Mouse (Mus musculus) cerebellum, postnatal 36 days (tissue): Measurements from ENCODE around the gene Lclat1.
A peak's percentile ranks its signal among the peaks of the same experiment; 100 is the strongest.

Experiments used
- DNase-seq, 2 experiments: peaks; one replicate each; pipeline ENCODE4 v3.0.0; 2021 to 2022; ENCODE audit warnings: mixed read lengths in 2 of 2

The Lclat1 gene

DNA sequence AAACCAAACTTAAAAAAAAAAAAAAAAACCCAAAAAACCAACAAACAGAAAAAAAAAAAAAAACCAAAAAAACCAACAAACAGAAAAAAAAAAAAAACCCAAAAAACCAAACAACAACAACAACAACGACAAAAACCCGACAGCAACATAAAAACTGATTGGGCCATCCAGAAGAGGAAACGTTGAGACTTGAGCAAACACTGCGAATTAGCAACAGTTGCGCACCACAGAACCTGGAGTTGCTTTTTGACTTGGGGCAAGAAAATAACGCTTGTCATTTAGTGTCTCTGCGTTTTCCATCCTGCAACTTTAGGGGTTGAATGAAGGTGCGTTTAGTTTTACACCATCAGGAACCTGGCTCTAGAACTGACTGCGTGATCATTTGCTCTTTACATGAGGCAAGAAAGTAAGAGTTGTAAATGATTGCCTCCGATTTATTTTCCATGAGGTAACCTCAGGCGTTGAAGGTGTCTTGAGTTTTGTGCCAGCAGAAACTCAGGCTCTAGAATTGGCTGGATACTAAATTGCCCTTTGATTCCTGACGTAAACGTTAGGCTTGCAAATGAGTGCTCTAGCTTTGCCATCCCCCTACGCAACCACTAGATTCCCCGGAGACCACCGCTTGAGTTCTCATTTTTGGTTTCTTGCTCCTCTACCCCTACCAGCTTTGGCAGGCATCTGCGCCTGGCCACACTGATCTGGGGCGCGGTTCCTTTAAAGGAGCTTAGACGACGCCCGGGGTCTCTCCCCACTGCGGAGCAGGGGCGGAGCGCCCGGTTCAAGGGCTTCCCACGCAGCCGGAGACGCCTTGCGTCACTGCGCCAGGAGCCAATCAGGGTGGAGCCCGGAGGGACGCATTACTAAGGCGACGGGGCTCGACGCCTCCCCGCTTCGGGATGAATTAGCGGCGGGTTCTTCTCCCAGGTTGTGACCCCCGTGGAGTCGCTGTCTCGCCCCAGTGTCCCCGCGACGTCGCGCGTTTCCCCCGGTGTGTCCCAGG is at the start of gene Lclat1:
TSS of gene Lclat1 (plus strand) at position 828 of the 1,000 bp plus-strand sequence.
- peak; percentile 93 to 95 for DNase-seq

DNA sequence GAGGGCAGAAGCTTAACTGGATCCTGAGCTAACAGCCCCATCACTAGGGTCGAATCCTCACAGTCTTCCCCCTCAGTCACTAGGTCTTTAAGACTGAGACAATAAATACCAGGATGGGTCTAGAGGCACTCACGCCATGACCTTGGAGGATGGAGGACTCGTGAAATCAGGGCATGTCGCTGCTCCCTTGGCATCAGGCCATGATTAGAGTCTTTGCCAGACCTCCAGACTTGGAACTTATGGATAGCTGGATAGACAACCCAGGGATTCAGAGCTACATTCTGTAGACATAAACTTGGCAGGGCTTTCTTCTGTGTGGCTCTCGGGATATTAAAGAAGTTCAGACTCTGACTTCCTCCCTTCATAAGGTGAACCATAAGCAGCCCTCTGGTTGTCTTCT is 49.5 kb upstream of the Lclat1 start:
- DNase-seq, result no peak

DNA sequence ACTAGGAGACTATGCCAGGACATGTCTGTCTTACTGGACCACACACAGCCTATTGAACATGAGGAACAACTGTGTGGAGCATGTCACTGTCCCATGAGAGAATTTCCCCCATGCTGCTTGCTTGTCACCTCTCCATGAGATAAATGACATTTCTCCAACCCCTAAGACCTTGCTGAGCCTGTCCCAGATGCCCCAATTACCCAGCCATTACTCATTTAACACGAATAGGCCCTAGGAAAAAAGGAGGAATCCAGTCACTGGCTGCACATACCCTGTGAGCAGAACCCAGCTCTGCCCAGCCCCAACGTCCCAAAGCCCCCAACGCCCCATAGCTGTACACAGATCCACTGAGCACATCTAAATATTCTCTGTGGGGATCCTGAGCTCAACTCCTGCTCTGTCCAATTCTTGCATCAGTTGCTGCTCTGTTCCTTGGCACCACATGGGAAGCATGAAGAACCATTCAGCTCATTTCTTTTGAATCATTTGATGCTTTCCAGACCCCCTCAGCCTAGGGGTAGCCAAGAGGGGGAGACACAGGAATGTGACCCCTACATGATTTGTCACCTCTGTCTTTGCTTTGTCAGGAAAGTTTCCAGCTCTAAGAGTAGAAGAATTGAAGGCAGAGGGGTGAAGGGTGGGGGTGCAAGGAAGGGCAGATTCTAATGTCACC is 47.4 kb upstream of the Lclat1 start:
- DNase-seq, result no peak

DNA sequence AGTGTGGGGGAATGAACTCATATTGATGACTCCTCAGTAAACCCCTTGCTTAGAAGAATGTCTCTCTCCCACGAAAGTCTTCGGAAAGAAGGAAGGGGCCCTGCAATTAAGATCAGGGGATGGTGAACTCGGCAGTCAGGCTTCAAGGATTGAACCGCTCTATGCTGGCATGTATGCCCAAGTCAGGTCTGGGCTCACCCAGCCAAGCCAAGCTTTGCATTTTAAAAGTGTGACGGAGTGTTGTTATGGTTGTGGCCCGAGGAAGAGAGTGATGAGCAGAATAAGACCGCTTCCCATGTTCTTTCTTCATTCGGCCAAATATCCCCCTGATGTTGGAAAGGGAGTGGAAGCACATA is 46.9 kb upstream of the Lclat1 start:
- no peak for DNase-seq

DNA sequence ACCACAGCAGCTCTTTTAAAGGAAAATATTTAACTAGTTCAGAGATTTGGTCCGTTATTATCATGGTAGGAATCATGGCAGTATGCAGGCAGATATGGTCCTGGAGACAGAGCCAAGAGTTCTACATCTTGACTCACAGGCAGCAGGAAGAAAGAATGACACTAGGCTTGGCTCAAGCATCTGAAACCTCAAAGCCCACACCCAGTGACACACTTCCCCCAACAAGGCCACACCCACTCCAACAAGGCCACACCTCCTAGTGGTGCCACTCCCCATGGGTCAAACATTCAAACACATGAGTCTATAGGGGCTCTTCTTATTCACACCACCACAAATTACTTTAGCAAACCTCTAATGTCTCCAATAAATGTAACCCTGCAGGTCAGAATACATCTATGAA is 45.1 kb upstream of the Lclat1 start:
- no peak for DNase-seq

DNA sequence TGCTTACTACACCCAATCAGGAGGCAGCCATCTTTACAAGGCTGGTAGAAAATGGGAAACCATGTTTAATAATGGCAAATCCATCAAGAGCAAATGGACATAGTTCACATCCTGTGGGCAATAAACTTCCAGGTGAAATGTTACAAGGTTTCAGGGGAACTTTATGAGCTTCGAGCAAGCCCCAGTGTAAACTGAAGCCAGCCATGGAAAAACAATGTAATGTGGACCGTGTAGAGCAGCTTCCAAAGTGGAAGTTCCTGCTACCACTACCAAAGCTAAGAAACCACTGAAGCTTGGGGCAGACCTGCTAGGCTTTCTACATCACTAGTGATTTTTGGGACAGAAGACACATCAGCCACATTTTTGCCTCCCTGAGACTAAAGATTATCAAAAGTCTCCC is 44.5 kb upstream of the Lclat1 start:
- no peak for DNase-seq

DNA sequence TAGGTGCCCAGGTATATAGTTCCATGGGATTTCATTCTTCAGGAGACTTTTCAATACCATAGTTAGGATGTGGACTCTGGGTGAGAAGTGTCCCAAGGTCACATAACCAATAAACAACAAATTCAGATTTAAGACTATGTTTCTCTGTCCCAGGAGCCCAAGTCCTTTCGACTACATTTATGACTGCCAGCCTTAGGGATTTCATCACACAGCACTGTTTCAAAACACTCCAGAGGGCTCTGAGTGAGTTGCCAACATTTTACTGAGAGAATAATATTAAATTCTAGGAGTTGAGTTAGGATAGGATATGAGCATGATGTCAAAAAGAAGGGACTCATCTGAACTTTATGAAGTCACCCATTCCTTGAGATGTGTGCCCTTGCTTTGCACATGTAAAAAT is 44.0 kb upstream of the Lclat1 start:
- no peak for DNase-seq

DNA sequence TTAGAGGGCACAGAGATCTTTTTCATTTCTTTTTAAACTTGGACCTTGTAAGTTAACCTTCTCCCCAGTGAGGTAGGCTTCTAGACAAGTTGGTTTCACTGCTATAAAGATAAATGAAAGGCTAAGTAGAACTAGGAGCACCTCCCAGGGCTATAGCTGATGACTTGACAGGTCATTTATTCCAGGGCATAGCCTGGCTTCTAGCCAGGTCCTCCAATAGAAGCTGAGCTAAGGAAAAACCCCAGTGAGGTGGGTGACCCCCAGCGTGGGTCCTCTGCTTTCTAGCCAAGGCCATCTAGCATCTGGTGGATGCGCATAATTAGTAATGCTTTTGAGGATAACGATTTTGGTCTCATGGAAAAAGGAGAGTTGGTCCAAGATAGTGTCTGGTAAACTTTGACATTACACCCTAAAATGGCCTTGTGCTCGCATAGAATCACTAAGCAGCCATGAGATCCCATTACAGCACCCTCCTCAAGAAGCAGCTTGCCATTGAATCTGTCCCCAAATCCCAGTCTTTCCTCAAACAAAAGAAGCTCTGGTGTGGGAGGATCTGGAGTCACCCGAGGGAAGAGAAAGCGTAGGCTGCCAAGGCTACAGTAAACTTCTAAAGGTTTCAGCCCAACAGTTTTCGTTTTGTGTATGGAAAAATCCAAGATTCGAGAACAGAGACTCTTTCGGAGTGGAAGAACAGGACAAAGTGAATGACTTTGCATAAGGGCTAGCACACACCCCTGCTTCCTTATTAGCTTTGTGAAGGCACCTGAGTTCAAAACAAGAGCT is 41.2 kb upstream of the Lclat1 start:
- DNase-seq, result no peak

DNA sequence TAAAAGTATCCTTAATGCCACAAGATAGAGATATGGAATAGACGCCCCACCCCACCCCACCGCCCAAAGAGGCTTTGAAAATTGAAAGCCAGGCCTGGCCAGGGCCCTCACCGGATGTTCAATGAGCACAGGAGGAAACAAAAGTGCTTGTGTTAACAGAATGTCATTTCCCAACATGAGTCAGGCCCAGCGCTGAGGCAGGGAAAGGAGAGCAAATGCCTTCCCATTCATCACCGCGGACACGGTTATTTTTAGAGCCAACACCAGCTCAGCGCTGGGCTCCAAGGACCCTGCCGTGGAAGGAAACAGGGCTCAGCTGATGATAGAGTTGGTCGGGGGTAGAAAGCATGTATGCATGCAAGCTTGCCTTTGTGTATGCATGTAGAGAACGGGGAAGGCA is 40.4 kb upstream of the Lclat1 start:
- DNase-seq, result no peak

DNA sequence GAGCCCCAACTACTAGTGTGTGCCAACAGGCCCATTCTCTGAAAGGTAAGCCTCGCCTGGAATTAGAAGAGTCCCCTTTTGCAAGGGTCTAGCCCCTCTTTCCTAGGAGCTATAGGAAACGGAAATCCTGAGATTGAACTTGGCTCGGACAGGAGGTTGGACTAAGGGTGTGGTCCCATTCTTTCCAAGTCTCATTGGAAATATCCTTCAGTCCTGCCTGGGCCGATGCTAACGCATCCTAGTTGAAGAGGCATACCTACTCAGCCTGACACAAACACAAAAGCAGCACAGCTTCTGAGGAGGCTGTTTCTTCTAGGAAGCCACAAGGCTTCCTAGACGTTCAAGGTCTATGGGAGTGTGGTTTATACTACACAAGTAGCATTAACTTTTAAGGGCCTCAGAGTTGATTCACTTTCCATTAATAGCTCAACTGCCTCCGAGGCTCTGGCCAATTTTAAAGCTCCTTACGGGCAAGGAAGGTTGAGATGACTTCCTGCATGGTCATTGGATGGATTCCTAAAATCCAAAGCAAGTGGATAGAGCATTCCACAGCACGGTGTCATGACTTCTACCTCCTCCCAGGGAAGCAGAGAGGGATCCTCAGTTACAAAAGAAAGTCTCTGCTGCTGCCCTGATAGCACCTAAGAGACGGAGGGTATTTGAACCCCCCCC is 39.3 kb upstream of the Lclat1 start:
- DNase-seq, result no peak

DNA sequence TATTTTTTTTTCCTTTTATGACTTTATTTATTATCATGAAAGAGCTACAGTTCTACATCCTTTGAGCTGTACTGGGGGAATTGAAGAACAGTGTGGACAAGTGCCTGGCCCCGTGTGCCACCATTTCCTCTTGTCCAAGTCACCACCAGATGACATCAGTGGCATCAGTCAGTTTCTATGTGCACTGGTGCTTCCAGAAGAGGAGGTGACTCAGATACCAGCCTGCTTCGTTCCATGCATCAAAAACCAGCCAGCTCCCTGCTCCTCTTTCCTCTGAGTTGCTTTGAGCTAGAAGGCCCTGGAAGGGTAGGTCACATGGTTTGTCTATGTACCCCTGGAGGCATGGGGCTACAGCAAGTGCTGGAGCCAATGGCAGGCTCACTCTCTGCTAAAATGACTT is 37.3 kb upstream of the Lclat1 start:
- DNase-seq, result no peak

DNA sequence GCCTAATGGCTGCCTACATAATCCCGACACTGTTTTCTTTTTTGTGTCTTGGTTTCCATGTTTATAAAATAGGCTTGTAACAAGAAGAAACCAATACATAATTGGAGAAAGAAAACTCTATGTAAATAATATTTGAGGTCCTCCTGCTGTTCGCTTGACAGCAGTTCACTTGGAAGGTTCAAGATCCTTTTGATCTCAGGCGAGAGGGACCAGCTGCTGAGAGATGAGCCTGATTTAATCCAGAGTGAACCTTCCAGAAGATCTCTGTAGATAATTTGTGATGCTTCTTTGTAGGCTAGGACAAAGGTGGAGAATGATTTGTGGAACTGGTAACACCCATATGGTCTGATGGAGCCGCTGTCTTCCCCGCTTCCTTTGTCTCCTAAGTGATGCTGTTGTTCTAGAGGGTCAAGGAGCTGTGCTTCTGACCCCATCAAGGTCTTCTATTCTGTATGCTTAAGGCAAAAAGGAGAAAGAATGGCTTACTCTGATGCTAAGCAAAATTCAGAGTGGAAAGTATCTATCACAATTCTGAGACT is 36.0 kb upstream of the Lclat1 start:
- DNase-seq, result no peak

DNA sequence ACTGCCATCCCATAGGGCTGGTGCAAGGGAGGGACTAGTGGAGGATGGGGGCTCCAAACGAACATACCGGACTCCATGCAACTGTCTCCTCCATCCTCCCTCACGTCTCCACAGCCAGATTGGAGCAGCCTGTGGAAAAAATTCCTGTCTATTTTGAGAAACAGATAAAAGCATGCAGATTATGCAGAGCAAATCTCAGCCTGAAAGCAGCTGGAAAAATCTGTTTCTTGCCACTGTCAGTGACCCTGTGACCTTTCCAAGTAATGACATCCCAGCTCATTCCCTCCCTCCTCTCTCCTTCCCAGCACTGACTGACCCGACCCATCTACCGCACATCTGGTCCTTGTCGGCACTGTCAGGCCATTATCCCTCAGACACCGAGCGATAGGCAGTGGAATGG is 35.5 kb upstream of the Lclat1 start:
- no peak for DNase-seq

DNA sequence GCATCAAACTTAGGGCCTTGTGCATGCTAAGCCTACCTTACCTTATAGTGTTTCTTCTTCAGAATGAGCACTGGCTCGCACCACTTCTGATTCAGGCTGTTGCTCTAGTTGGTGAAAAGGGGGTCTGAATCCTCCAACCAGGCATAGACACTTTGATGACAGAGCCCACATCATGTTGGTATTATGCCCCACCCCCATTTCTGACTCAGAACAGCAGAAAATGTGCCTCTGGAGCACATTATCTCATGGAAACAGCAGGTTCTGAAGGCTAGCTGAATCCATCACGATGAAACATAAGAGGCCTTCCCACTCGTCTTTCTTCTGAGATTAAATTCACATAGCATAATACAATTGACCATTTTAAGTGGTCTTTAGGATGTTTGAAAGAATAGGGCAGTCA is 33.2 kb upstream of the Lclat1 start:
- DNase-seq, result no peak

DNA sequence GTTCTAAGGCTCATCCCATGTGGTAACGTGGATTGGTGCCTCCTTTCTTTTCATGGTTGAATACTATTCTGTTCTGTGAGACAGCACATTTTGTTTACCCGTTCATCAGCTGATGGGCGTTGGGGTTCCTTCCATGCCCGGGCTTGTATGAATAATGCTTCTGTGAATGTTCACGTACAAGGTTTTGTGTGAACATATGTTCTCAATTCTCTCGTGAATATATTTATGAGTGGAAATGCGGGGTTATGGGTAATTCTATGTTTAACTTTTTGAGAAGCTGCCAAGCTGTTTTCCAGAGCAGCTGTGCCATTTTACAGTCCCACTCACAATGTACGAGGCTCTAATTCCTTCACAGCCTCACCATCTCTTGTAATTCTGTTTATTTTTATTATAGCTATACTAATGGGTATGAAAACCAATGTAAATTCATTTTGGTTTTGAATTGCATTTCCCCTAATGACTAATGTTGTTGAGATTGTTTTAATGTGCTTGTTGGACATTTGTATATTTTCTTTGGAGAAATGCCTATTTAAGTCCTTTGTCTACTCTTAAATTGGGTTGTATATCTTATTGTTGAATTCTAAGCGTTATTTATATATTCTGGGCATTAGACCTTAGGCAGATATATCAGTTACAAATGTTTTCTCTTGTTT is 32.4 kb upstream of the Lclat1 start:
- no peak for DNase-seq

DNA sequence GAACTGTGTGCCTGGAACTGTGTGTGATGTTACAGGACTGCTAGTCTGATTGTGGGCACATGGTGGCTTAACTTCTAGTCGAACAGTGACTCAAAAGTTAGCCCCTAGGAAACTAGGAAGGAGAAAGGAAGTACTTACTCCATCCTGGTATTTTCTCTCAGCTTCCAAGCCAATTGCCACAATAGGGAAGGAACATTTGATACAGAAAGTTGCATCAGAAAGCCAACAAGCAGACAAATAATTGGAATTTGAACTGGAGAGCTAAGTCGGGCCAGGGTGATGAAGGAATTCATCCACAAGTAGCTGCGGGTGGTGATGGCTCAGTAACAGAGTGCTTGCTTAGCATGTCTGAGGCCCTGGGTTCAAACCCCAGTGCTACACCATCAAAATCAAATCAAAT is 30.1 kb upstream of the Lclat1 start:
- DNase-seq, result no peak

DNA sequence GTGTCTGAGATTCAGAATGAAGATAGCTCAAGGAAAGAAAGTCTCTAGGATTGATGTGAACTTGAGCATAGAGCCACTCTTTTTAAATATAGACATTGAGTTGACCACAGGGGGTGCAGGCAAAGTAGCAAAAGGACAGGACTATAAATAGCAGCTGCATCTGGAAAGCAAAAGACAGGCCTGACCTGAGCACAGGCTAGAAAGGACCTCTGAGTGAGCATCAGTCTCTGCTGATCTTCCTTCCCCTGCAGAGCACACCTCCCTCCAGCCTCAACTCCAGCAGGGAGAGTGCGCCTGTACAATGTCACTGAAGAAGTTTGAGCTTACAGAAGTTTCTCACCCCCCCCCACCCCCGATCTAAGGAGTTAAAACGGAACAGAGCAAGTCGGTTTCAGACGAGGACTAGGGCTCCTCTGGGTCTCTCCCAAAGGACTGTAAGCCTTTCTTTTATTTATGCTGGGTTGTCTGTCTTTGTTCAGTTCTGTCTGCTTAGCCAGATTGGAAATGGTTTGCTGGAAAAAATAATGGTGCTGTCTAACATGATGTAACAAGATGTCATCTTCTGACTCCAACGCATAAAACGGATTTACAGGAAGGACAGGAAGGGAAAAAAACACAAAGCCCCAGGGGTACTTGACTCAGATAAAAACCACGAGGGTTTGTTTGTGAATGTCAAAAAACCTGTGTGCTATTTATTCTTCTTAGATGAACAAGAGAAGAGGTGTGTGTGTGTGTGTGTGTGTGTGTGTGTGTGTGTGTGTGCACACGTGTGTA is 26.2 kb upstream of the Lclat1 start:
- DNase-seq, result no peak

DNA sequence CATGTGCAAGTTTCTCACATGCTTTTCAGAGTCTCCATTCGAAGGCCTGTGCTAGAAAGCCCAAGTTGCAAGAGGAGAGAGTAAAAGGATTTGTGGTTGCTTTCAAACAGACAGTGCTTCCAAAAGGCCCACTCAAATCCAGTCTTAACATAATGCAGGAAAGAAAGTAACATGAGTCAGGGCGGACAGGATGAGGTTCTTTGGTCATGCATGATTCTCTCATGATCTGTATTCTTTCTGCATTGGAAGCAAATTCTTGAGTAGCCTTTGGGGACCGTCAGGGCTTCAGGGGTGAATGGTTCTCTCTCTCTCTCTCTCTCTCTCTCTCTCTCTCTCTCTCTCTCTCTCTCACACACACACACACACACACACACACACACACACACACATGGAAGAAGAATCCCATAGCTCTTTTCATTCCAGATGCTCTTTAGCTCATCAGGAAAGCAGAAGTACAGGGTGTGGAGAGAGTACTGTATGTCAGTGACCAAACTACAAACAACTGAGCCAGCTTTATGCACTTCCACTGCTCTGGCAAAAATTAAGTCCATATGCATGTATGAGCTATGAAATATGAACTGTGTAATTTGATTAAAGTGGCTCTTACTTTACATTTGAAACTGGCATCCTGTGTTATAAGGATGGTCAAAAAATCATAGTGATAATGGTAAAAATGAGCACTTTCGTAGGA is 25.1 kb upstream of the Lclat1 start:
- DNase-seq, result no peak

DNA sequence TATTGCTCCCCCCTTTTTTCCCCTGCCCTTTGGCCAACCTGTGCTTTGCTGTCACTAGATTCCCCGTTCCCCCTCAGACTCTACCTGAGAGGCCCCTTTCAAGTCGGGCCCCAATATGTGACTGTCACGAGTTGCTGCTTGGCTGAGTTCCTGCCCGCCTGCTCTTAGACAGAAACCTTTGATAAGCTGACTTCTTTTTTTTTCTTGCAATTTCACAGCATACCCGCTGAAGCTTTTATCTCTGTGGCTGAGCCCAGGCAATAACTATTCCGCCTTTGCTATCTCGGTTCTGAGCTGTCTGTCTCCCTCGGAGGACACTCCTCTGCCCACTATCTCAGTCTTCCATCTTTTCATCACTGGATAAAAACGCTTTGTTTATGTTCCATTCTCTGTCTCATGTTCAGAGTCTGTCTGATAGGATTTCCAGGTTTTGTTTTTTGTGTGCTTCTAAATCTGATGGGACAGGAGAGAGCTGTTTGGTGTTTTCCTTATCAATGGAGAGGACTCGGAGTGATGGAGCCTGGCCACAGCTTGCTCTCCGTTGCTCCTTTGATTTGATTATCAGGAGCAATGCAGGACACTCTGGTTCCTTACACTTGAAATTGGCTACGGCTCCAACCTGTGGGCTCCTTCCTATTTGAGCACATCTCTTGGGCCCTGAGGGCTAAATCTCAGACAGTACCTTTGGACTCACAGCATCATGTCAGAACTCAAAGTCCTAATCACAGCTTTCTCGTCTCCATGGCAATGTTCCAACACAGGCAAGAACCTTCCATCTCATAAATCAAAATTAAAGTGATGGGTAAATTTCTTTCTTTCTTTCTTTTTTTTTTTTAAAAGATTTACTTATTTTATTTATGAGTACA is 20.5 kb upstream of the Lclat1 start:
- no peak for DNase-seq

DNA sequence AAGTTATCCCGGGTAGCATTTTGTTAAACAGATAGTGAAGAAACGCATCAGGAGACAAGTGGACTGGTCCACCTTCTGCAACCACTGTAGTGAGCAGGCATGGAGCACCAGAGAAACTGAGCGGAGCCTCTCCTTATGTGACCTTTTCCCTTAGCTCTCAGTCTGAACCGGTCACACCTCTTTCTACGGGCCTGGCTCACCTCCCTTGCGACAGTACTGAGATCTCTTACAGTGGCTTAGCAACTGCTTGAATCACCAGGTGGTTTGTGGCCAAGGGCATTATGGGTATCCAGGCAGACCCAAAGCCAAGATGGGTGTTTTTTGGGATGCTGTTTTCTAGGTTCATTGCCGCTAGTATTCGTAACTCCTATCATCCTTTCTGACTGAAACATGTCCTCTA is 16.4 kb upstream of the Lclat1 start:
- no peak for DNase-seq
